Mouse (Mus musculus) brain, embryonic 14.5 days (tissue): ENCODE measurements around the gene Mybbp1a.

Experiments
- CTCF ChIP-seq: fragments of 200-500 bp; IDR thresholded peaks from 2 replicates; pipeline ENCODE4 v1.5.1; 2012; ENCODE audit warnings: inconsistent platforms, mild to moderate bottlenecking, moderate library complexity, borderline replicate concordance; ENCODE audit not compliant: insufficient read depth, insufficient read length; ENCODE audit errors: extremely low read depth
- POLR2A ChIP-seq: fragments of 200-500 bp; IDR thresholded peaks from 2 replicates; pipeline ENCODE4 v1.6.1; 2012; ENCODE audit warnings: mild to moderate bottlenecking, inconsistent platforms, borderline replicate concordance; ENCODE audit not compliant: poor library complexity, insufficient read depth, insufficient read length, severe bottlenecking; ENCODE audit errors: extremely low read depth

GRCm38 (mm10) chr11:72397811-72398525, 43.2 kb upstream of the Mybbp1a start:
- no peak for TF ChIP-seq POLR2A
- TF ChIP-seq CTCF = no peak
